Mouse (Mus musculus): ENCODE measurements around the gene Mrps34.

- TF ChIP-seq CTCF (IDR thresholded peaks at IDR 0.05; ENCODE audit: low read depth) (no peak), EP300 (optimal IDR thresholded peaks at IDR 0.05) (no peak)
These were observed 48.1 kb downstream of the Mrps34 start for GRCm38 (mm10) chr17:24943036-24943435.

Data from stomach, postnatal 0 days (tissue).